In the genomic region with DNA sequence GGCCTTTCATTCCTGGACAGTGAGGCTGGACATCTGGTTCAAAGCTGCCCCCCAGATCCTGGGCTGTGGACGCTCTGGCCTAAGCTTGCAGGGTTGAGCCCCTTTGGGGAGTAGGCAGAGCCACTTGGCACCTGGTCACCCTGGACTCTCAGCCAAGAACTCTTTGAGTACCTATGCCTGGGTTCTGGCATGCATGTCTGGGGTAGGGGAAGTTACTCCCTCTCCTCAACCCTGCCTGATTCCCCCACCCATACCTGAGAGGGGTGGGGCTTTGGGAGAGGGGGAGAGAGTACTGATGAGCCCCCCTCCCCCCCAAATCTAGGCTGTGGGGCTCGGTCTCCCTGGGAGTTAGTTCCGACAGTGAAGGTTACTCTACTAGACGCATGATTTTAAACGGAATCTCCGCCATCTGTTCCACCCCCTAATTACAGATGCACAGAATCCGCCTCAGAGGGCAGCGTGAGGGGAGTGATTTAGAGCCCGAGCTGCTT, we compare ENCODE assay signal across 8 mouse cellular contexts. TPM values are rescaled to one million over a fixed set of nuclear protein-coding genes. Genes with fewer than 3 reads are reported as not detected.
DNase-seq lines count a peak whose midpoint lies in the region; ATAC-seq lines count a peak whose summit lies in the region.

No protein-coding gene starts in this region.

- no peak for DNase-seq in heart, embryonic 10.5 days (ENCODE audit: low spot score)
- no peak for DNase-seq in heart, adult 11 months
- peak; percentile 64 for DNase-seq in kidney, adult 18-20 months
- DNase-seq in right cerebral cortex, adult 18-20 months = no peak
- DNase-seq in right cerebral cortex, postnatal 25 days = no peak
- DNase-seq in right cerebral cortex, postnatal 4 days = no peak

- H3K4me1 ChIP-seq in heart, embryonic 10.5 days = peaks cover 97% of the 10 kb centered on the region
- H3K4me1 ChIP-seq in embryonic facial prominence, embryonic 13.5 days = peaks cover 100% of the 10 kb centered on the region
- H3K4me1 ChIP-seq in midbrain, embryonic 15.5 days = peaks cover 98% of the 10 kb centered on the region

- WGBS in heart, embryonic 10.5 days = 25% methylated on average over 9 of the region's 9 CpGs
- 1% methylated on average over 9 of the region's 9 CpGs for WGBS in embryonic facial prominence, embryonic 13.5 days
- 4% methylated on average over 9 of the region's 9 CpGs for WGBS in midbrain, embryonic 15.5 days

- ATAC-seq in embryonic facial prominence, embryonic 13.5 days (ENCODE audit: insufficient number of reproducible peaks, insufficient read depth, low FRiP score, low TSS enrichment, low read depth) = no peak
- no peak for ATAC-seq in midbrain, embryonic 15.5 days (replicated peaks)

- peak overlapping the region; percentile 83 for H3K27ac ChIP-seq in heart, embryonic 10.5 days
- peak overlapping the region; percentile 85 for H3K27ac ChIP-seq in embryonic facial prominence, embryonic 13.5 days
- peak overlapping the region; percentile 74 for H3K27ac ChIP-seq in midbrain, embryonic 15.5 days

- peak overlapping the region; percentile 58 for H3K9ac ChIP-seq in embryonic facial prominence, embryonic 13.5 days
- H3K9ac ChIP-seq in midbrain, embryonic 15.5 days = 0 out of 2 replicates have a peak overlapping the region, but pooled peaks have one; percentile 10

- no peaks in the 10 kb centered on the region for H3K27me3 ChIP-seq in heart, embryonic 10.5 days (ENCODE audit: insufficient read depth, poor library complexity, severe bottlenecking)
- H3K27me3 ChIP-seq in embryonic facial prominence, embryonic 13.5 days = no peaks in the 10 kb centered on the region
- no peaks in the 10 kb centered on the region for H3K27me3 ChIP-seq in midbrain, embryonic 15.5 days (replicated peaks)

- H3K9me3 ChIP-seq in heart, embryonic 10.5 days = no peaks in the 10 kb centered on the region
- H3K9me3 ChIP-seq in embryonic facial prominence, embryonic 13.5 days = no peaks in the 10 kb centered on the region
- H3K9me3 ChIP-seq in midbrain, embryonic 15.5 days = no peaks in the 10 kb centered on the region

- H3K4me3 ChIP-seq in heart, embryonic 10.5 days = peak overlapping the region; percentile 39
- peak overlapping the region; percentile 20; the same call in 1 of the 2 replicates for H3K4me3 ChIP-seq in embryonic facial prominence, embryonic 13.5 days
- no peak overlapping the region for H3K4me3 ChIP-seq in midbrain, embryonic 15.5 days

- H3K4me2 ChIP-seq in embryonic facial prominence, embryonic 13.5 days = peak overlapping the region; percentile 53
- peak overlapping the region; percentile 44 for H3K4me2 ChIP-seq in midbrain, embryonic 15.5 days

- peaks cover 19% of the 10 kb centered on the region for H3K36me3 ChIP-seq in heart, embryonic 10.5 days
- no peaks in the 10 kb centered on the region for H3K36me3 ChIP-seq in embryonic facial prominence, embryonic 13.5 days
- H3K36me3 ChIP-seq in midbrain, embryonic 15.5 days (replicated peaks) = no peaks in the 10 kb centered on the region

RNA-seq across cellular contexts. Expression of a gene that starts 10.2 kb away (rescaled TPM):
- polyA plus RNA-seq in heart, embryonic 10.5 days (2016; fragmentation: Nextera tagmentation; extraction: Ambion mirVana) = 8.4 and 12.2 TPM in 2 replicates
- polyA plus RNA-seq in embryonic facial prominence, embryonic 13.5 days (2015; fragmentation: Nextera tagmentation; extraction: Ambion mirVana) = 12.8 and 14.3 TPM in 2 replicates
- polyA plus RNA-seq in midbrain, embryonic 15.5 days (2015; fragmentation: Nextera tagmentation; extraction: Ambion mirVana) = 13.5 and 14.4 TPM in 2 replicates

RNA-seq across cellular contexts. Expression of a gene that starts 47.3 kb away (rescaled TPM):
- 0.36 and 0.43 TPM in 2 replicates for polyA plus RNA-seq in heart, embryonic 10.5 days (2016; fragmentation: Nextera tagmentation; extraction: Ambion mirVana)
- polyA plus RNA-seq in embryonic facial prominence, embryonic 13.5 days (2015; fragmentation: Nextera tagmentation; extraction: Ambion mirVana) = 0.10 and 0.28 TPM in 2 replicates
- 0.06 and 0.27 TPM in 2 replicates for polyA plus RNA-seq in midbrain, embryonic 15.5 days (2015; fragmentation: Nextera tagmentation; extraction: Ambion mirVana)
